Mouse (Mus musculus) forebrain, embryonic 15.5 days (tissue): ENCODE results near the gene Ern1. TPM values are rescaled to one million over a fixed set of nuclear protein-coding genes. Genes with fewer than 3 reads are reported as not detected.
"Not testable (repeated sequence)": the region's sequence is repeated elsewhere in the genome, so short reads cannot be mapped to it uniquely, and the experiment has no call there.

Experiments used
- ATAC-seq: fragments of 200-750 bp; cut with Nextera tagmentation; replicated peaks from 2 replicates; pipeline ENCODE4 v1.8.0; 2017; ENCODE audit warnings: mild to moderate bottlenecking, moderate TSS enrichment, moderate library complexity
- H3K27ac ChIP-seq: fragments of 300-500 bp; sonication (generic); replicated peaks from 2 replicates; pipeline ENCODE4 v1.5.1; 2015; ENCODE audit warnings: mild to moderate bottlenecking, inconsistent platforms
- H3K27me3 ChIP-seq: fragments of 300-500 bp; sonication (generic); 2 replicates; pipeline ENCODE4 v1.6.1; 2015; ENCODE audit warnings: inconsistent platforms
- H3K36me3 ChIP-seq: fragments of 300-500 bp; sonication (generic); 2 replicates; pipeline ENCODE4 v1.6.1; 2015; ENCODE audit warnings: mild to moderate bottlenecking, inconsistent platforms
- H3K4me1 ChIP-seq: fragments of 300-500 bp; sonication (generic); 2 replicates; pipeline ENCODE4 v1.6.1; 2015; ENCODE audit warnings: inconsistent platforms
- H3K4me2 ChIP-seq: fragments of 300-500 bp; sonication (generic); replicated peaks from 2 replicates; pipeline ENCODE4 v1.6.1; 2015; ENCODE audit warnings: mild to moderate bottlenecking, inconsistent platforms
- H3K4me3 ChIP-seq: fragments of 300-500 bp; sonication (generic); 2 replicates; pipeline ENCODE4 v1.5.1; 2015; ENCODE audit warnings: mild to moderate bottlenecking, inconsistent platforms
- H3K9ac ChIP-seq: fragments of 300-500 bp; sonication (generic); replicated peaks from 2 replicates; pipeline ENCODE4 v1.6.1; 2015; ENCODE audit warnings: mild to moderate bottlenecking, inconsistent platforms
- H3K9me3 ChIP-seq: fragments of 300-500 bp; sonication (generic); 2 replicates; pipeline ENCODE4 v1.6.1; 2016; ENCODE audit warnings: inconsistent platforms
- WGBS: fragments of 180-500 bp; shearing (Covaris S2); methylation state at CpG from one replicate; pipeline ENCODE4 v1.1.7; 2015; ENCODE audit warnings: mixed read lengths; 5-methylcytosine and 5-hydroxymethylcytosine counted together
- polyA plus RNA-seq: library from polyadenylated mRNA; unstranded; fragments of >200 nt; fragmentation: Nextera tagmentation; extraction: Ambion mirVana; gene quantifications from 2 replicates; pipeline ENCODE4 v1.2.1, GENCODE M21; 2015

Gene Ern1
- polyA plus RNA-seq, 1 experiment from 2014 or later: 5.5 TPM

GRCm38 (mm10) chr11:106471629-106472028 lies 16.0 kb downstream of the Ern1 start:
- H3K4me3 ChIP-seq: no peak overlapping the region
- WGBS: 95% methylated on average over 1 of the region's 1 CpGs
- H3K9ac ChIP-seq: no peak overlapping the region
- no peaks in the 10 kb centered on the region for H3K9me3 ChIP-seq
- H3K27ac ChIP-seq: no peak overlapping the region
- no peaks in the 10 kb centered on the region for H3K36me3 ChIP-seq
- no peak for ATAC-seq
- no peak overlapping the region for H3K4me2 ChIP-seq
- H3K4me1 ChIP-seq: no peaks in the 10 kb centered on the region
- H3K27me3 ChIP-seq: no peaks in the 10 kb centered on the region

- H3K36me3 ChIP-seq: no peaks in the 10 kb centered on the region
- no peak overlapping the region for H3K9ac ChIP-seq
- H3K4me2 ChIP-seq: no peak overlapping the region
- no peaks in the 10 kb centered on the region for H3K27me3 ChIP-seq
- no peak for ATAC-seq
- H3K27ac ChIP-seq: no peak overlapping the region
- H3K4me3 ChIP-seq: no peak overlapping the region
- no peaks in the 10 kb centered on the region for H3K4me1 ChIP-seq
- 100% methylated on average over 1 of the region's 1 CpGs for WGBS
- no peaks in the 10 kb centered on the region for H3K9me3 ChIP-seq
Measured at GRCm38 (mm10) chr11:106468509-106468908, 19.1 kb downstream of the Ern1 start.

DNA sequence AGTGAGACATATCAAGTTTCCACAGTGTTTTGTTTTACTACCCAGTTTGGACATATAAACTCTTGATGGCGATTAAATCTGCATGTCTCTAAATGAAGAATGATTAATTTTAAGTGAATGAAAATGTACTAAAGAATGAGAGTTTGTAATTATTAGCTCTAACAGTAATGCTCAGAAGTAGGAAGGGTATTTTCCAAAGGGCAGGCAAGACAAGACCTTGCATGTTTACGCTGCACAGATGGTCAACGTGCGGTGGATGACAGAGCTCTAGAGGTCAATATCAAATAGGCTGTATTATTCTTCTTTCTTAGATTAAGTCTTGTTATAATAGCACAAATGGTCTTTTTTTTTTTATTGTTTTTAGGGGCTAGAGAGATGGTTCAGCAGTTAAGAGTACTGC lies 21.7 kb downstream of the Ern1 start:
- Histone ChIP-seq H3K9ac (no peak overlapping the region), H3K4me2 (no peak overlapping the region), H3K36me3 (no peaks in the 10 kb centered on the region), H3K9me3 (no peaks in the 10 kb centered on the region), H3K4me3 (no peak overlapping the region), H3K27me3 (no peaks in the 10 kb centered on the region), H3K27ac (no peak overlapping the region), H3K4me1 (no peaks in the 10 kb centered on the region)
- WGBS: 94% methylated on average over 4 of the region's 4 CpGs
- ATAC-seq: no peak

GRCm38 (mm10) chr11:106465545-106465903 lies 22.1 kb downstream of the Ern1 start:
- H3K9me3 ChIP-seq: no peaks in the 10 kb centered on the region
- no peak for ATAC-seq
- H3K27ac ChIP-seq: no peak overlapping the region
- no peak overlapping the region for H3K4me2 ChIP-seq
- no peaks in the 10 kb centered on the region for H3K36me3 ChIP-seq
- H3K4me3 ChIP-seq: no peak overlapping the region
- H3K27me3 ChIP-seq: no peaks in the 10 kb centered on the region
- no peak overlapping the region for H3K9ac ChIP-seq
- H3K4me1 ChIP-seq: no peaks in the 10 kb centered on the region
- WGBS: 89% methylated on average over 1 of the region's 1 CpGs

GRCm38 (mm10) chr11:106464681-106465544 lies 22.7 kb downstream of the Ern1 start:
- no peak overlapping the region for H3K4me3 ChIP-seq
- no peaks in the 10 kb centered on the region for H3K4me1 ChIP-seq
- no peaks in the 10 kb centered on the region for H3K27me3 ChIP-seq
- no peak for ATAC-seq
- H3K27ac ChIP-seq: no peak overlapping the region
- no peak overlapping the region for H3K9ac ChIP-seq
- 75% methylated on average over 4 of the region's 4 CpGs for WGBS
- H3K36me3 ChIP-seq: no peaks in the 10 kb centered on the region
- no peaks in the 10 kb centered on the region for H3K9me3 ChIP-seq
- no peak overlapping the region for H3K4me2 ChIP-seq

DNA sequence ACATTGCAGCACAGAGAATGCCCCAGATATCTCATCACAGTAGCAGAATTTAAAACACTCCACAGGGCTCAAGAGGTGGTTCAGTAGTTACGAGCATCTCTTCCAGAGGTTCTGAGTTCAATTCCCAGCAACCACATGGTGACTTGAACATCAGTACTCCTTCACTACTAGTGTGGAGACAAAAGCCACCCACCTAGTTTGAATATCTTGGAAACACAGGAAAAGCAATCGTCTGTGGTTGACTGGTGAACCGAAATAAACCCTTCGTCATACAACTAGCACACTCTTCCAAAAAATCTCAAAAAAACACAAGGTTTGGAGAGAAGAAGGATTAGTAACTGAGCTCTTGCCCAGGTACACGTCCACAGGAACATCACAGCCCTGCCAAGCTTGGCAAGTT lies 23.8 kb downstream of the Ern1 start:
- no peak overlapping the region for H3K27ac ChIP-seq
- 51% methylated on average over 5 of the region's 5 CpGs for WGBS

GRCm38 (mm10) chr11:106462309-106462708 lies 25.3 kb downstream of the Ern1 start:
- Histone ChIP-seq H3K4me1 (no peaks in the 10 kb centered on the region), H3K36me3 (no peaks in the 10 kb centered on the region), H3K4me3 (no peak overlapping the region), H3K9ac (no peak overlapping the region), H3K27ac (no peak overlapping the region), H3K27me3 (no peaks in the 10 kb centered on the region), H3K4me2 (no peak overlapping the region), H3K9me3 (no peaks in the 10 kb centered on the region)
- no peak for ATAC-seq
- WGBS: 88% methylated on average over 3 of the region's 3 CpGs

More for the DNA sequence above, 23.8 kb downstream of the Ern1 start:
- H3K4me1 ChIP-seq: no peaks in the 10 kb centered on the region
- no peaks in the 10 kb centered on the region for H3K27me3 ChIP-seq
- no peak overlapping the region for H3K9ac ChIP-seq
- no peak for ATAC-seq
- H3K4me3 ChIP-seq: no peak overlapping the region
- H3K9me3 ChIP-seq: no peaks in the 10 kb centered on the region
- H3K4me2 ChIP-seq: no peak overlapping the region
- no peaks in the 10 kb centered on the region for H3K36me3 ChIP-seq

DNA sequence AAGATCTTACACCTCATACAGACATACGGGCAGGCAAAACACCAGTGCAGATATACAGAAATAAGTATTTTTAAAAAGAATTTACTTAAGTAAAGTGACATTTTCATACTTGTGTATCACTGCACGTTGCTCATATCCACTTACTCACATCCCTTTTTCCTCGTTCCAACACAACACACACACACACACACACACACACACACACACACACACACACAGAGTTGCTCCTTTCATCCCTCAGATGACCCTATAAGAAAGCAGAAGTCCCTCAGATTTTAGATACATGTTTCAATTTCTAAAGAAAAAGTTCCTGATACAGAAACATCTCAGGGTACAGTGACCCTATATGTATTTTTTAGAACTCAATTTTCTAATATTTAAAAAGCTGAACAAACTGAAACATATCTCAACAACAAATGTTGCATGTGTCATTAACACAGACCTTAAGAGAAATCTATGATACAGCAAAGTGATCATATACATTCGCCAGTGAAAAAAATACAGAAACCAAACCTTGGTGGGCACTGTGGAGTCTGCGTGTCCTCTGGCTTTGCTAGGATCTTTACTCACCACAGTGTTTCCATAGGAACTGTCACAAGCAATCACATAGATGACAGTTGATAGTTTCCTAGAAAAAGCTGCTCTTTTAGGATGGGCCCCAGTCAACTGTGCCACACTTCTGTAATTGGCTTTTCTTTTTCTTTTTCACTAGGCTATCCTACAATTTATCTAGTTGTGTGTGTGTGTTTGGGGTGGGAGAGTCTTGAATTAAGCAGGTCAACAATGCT lies 26.3 kb downstream of the Ern1 start:
- Histone ChIP-seq H3K27me3 (no peaks in the 10 kb centered on the region), H3K4me3 (no peak overlapping the region), H3K9me3 (no peaks in the 10 kb centered on the region), H3K9ac (no peak overlapping the region), H3K4me2 (no peak overlapping the region), H3K27ac (no peak overlapping the region), H3K4me1 (no peaks in the 10 kb centered on the region), H3K36me3 (peaks cover under 1% of the 10 kb centered on the region; the same call in 1 of the 2 replicates)
- no peak for ATAC-seq
- 83% methylated on average over 5 of the region's 5 CpGs for WGBS

- no peaks in the 10 kb centered on the region for H3K4me1 ChIP-seq
- no peak overlapping the region for H3K4me3 ChIP-seq
- no peak overlapping the region for H3K4me2 ChIP-seq
- no peak overlapping the region for H3K27ac ChIP-seq
- WGBS: 89% methylated on average over 1 of the region's 1 CpGs
- H3K9ac ChIP-seq: no peak overlapping the region
- no peak for ATAC-seq
- H3K9me3 ChIP-seq: no peaks in the 10 kb centered on the region
- no peaks in the 10 kb centered on the region for H3K27me3 ChIP-seq
- H3K36me3 ChIP-seq: peaks cover 3% of the 10 kb centered on the region; the same call in 1 of the 2 replicates
Measured at GRCm38 (mm10) chr11:106460671-106461070, 27.0 kb downstream of the Ern1 start.

DNA sequence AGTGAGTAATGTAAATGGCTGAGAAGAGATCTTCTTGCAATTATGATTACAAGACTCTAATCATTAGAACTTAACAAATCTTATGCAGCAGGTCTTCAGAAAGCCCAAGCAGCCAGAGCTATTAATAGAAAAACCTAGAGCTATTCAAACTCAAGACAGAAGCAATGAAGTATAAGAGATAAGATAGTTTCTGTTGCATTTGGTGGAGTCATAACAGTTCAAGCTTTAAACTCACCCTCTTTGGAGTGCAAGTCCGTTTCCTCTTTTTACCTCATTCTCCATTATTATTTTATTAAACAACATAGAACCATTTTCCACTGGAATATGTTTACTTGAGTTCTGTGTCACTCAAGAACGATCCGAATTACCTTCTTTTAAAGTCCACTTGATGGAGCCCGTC lies 29.1 kb downstream of the Ern1 start:
- Histone ChIP-seq H3K9ac (no peak overlapping the region), H3K9me3 (no peaks in the 10 kb centered on the region), H3K27me3 (no peaks in the 10 kb centered on the region), H3K4me3 (no peak overlapping the region), H3K36me3 (peaks cover 3% of the 10 kb centered on the region; the same call in 1 of the 2 replicates), H3K4me1 (no peaks in the 10 kb centered on the region), H3K27ac (no peak overlapping the region), H3K4me2 (no peak overlapping the region)
- no peak for ATAC-seq
- WGBS: 94% methylated on average over 4 of the region's 4 CpGs

GRCm38 (mm10) chr11:106443646-106444045 lies 44.0 kb downstream of the Ern1 start:
- no peaks in the 10 kb centered on the region for H3K27me3 ChIP-seq
- H3K9ac ChIP-seq: no peak overlapping the region
- H3K4me1 ChIP-seq: no peaks in the 10 kb centered on the region
- H3K4me3 ChIP-seq: no peak overlapping the region
- H3K9me3 ChIP-seq: no peaks in the 10 kb centered on the region
- no peaks in the 10 kb centered on the region for H3K36me3 ChIP-seq
- no peak for ATAC-seq
- 30% methylated on average over 3 of the region's 3 CpGs for WGBS
- H3K27ac ChIP-seq: no peak overlapping the region
- H3K4me2 ChIP-seq: no peak overlapping the region

- H3K9me3 ChIP-seq, H3K27me3 ChIP-seq, H3K36me3 ChIP-seq, H3K4me3 ChIP-seq, H3K4me1 ChIP-seq, H3K27ac ChIP-seq, H3K4me2 ChIP-seq, ATAC-seq, H3K9ac ChIP-seq: not testable (repeated sequence)
- 93% methylated on average over 2 of the region's 2 CpGs for WGBS
Measured at GRCm38 (mm10) chr11:106442564-106442963, 45.1 kb downstream of the Ern1 start.
